Mouse (Mus musculus) mature B cell (primary cell): Measurements from ENCODE around the gene Lgr5.

Source experiments
- in situ Hi-C: fragments of 300-500 bp; cut with MboI; formaldehyde crosslinking; loops from 2 replicates; pipeline ENCODE4 v1.14.3; 2019

Gene Lgr5

GRCm38 (mm10) chr10:115437286-115437685 is 150.3 kb downstream of the Lgr5 start:
- in situ Hi-C loops = no loop called here

GRCm38 (mm10) chr10:115425351-115425750 is 162.2 kb downstream of the Lgr5 start:
- in situ Hi-C loops = no loop called here

GRCm38 (mm10) chr10:115421976-115422375 is 165.6 kb downstream of the Lgr5 start:
- in situ Hi-C loops = loop anchor here (25.0 kb wide), 1 partner anchor 190 kb away; no protein-coding TSS in a partner anchor

- in situ Hi-C loops = loop anchor here (25.0 kb wide), 1 partner anchor 198 kb away; no protein-coding TSS in a partner anchor
Observed at GRCm38 (mm10) chr10:115414056-115414455, 173.5 kb downstream of the Lgr5 start.

GRCm38 (mm10) chr10:115413496-115413895 is 174.1 kb downstream of the Lgr5 start:
- in situ Hi-C loops = loop anchor here (25.0 kb wide), 1 partner anchor 199 kb away; no protein-coding TSS in a partner anchor

- in situ Hi-C loops = loop anchor here (25.0 kb wide), 1 partner anchor 206 kb away; no protein-coding TSS in a partner anchor
Observed at GRCm38 (mm10) chr10:115406393-115406792, 181.2 kb downstream of the Lgr5 start.
